Mouse (Mus musculus): ENCODE data around the gene Lrrc43.

DNA sequence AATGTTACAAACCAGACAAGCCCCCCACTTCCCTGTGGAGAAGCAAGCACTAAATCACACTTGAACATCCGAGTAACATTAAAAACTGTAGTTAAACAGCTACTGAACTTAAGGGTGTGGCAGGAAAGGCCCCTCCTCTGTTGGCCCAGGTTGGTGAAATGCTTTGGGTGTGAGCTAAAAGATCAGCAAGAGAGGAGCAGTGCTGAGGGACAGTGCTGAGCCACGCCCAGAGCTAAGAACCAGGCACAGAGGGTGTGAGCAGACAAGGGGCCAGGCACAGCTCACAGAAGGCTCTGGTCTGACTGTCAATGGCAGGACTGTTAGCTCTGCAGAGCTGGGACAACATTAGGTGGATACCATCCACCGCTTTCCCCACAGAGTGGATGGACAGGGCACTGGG lies 23.0 kb downstream of the Lrrc43 start:
- TF ChIP-seq CTCF (IDR thresholded peaks at IDR 0.05) (no peak), EP300 (IDR thresholded peaks at IDR 0.05) (no peak)

All from lung, postnatal 0 days (tissue).